ENCODE assay signal across 8 mouse cellular contexts in the genomic region with DNA sequence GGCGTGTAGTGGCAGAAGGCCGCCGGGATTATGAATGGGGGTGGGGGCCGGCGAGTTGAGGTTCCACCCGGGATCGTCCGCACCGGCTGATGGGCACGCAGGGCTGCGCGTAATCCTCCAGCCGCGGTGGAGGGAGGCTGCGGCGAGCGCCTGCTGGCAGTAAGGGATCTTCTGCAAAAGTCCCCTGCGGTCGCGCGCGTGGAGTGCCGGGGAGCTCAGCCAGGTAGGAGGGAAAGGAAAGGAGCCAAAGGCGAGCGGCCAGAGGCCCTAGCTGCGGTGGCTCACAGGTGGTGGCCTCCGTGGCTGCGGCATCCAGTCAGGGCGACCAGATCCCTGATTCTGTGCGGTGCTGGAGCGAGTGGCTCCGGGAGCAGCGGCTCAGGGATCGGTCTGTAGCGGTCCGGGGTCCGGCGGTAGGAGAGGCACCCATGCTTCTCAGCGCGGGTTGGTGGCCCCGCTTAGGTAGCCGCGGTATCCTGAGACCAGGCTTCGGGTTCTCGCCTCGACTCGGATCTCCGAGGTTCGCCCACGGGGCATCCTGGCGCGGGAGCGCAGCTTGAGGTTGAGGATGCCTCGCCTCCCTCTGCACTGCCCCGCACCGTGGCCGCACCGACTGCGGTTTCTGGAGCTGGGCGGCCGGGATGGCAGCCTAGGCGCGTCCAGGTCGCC. TPM values are rescaled to one million over a fixed set of nuclear protein-coding genes. Genes with fewer than 3 reads are reported as not detected.
DNase-seq lines count a peak whose midpoint lies in the region; ATAC-seq and TF ChIP-seq lines count a peak whose summit lies in the region.

No protein-coding gene starts in this region.

- no peaks in the 10 kb centered on the region for H3K9me3 ChIP-seq in embryonic facial prominence, embryonic 14.5 days (ENCODE audit: control insufficient read depth, low read length)
- no peaks in the 10 kb centered on the region for H3K9me3 ChIP-seq in hindbrain, postnatal 0 days (ENCODE audit: low read length)
- H3K9me3 ChIP-seq in limb, embryonic 15.5 days, result no peaks in the 10 kb centered on the region

- peak overlapping the region; percentile 98 for H3K4me2 ChIP-seq in embryonic facial prominence, embryonic 14.5 days (ENCODE audit: low read depth, low read length)
- peak overlapping the region; percentile 86 for H3K4me2 ChIP-seq in hindbrain, postnatal 0 days (ENCODE audit: low read depth, low read length)
- peak overlapping the region; percentile 91 for H3K4me2 ChIP-seq in limb, embryonic 15.5 days

- peak overlapping the region; percentile 49 for H3K4me3 ChIP-seq in gastrocnemius, adult 2 months
- peak overlapping the region; percentile 57 for H3K4me3 ChIP-seq in embryonic facial prominence, embryonic 14.5 days (ENCODE audit: low read depth, low read length)
- H3K4me3 ChIP-seq in hindbrain, postnatal 0 days (ENCODE audit: low read length), result peak overlapping the region; percentile 50
- peak overlapping the region; percentile 46 for H3K4me3 ChIP-seq in limb, embryonic 15.5 days
- peak overlapping the region; percentile 54 for H3K4me3 ChIP-seq in olfactory bulb, adult 2 months (ENCODE audit: insufficient read depth, low read depth, low read length)

- TF ChIP-seq CTCF in gastrocnemius, adult 2 months (IDR thresholded peaks at IDR 0.05), result no peak
- no peak for TF ChIP-seq CTCF in hindbrain, postnatal 0 days (IDR thresholded peaks at IDR 0.05; ENCODE audit: low read depth)
- TF ChIP-seq CTCF in olfactory bulb, adult 2 months (IDR thresholded peaks at IDR 0.05; ENCODE audit: insufficient read depth, low read depth, low read length), result no peak

- under 1% methylated on average over 42 of the region's 64 CpGs for WGBS in embryonic facial prominence, embryonic 14.5 days
- under 1% methylated on average over 63 of the region's 64 CpGs for WGBS in hindbrain, postnatal 0 days
- WGBS in limb, embryonic 15.5 days, result under 1% methylated on average over 64 of the region's 64 CpGs
- WGBS in olfactory bulb, adult 2 months, result under 1% methylated on average over 64 of the region's 64 CpGs

- intact Hi-C loops in gastrocnemius, adult 2 months (cut with DNase I), result no loop called here

- peak; percentile 11 for DNase-seq in gastrocnemius, adult 2 months
- DNase-seq in gastrocnemius, adult 18-20 months (ENCODE audit: low spot score), result no peak
- DNase-seq in adrenal gland, postnatal 14 days, result peak; percentile 27
- peak; percentile 8 for DNase-seq in embryonic facial prominence, embryonic 14.5 days (ENCODE audit: low spot score)
- peak; percentile 50 for DNase-seq in hindbrain, postnatal 0 days (ENCODE audit: low spot score)
- DNase-seq in T-cell, adult 2 months (ENCODE audit: low spot score), result no peak

- no peak overlapping the region for H3K27ac ChIP-seq in gastrocnemius, adult 2 months
- H3K27ac ChIP-seq in embryonic facial prominence, embryonic 14.5 days (replicated peaks; ENCODE audit: low read depth, low read length), result no peak overlapping the region
- peak overlapping the region; percentile 62; the same call in 1 of the 2 replicates for H3K27ac ChIP-seq in hindbrain, postnatal 0 days
- no peak overlapping the region for H3K27ac ChIP-seq in limb, embryonic 15.5 days
- no peak overlapping the region for H3K27ac ChIP-seq in olfactory bulb, adult 2 months (ENCODE audit: insufficient read depth, low read depth, low read length)

- peaks cover 45% of the 10 kb centered on the region for H3K27me3 ChIP-seq in embryonic facial prominence, embryonic 14.5 days (replicated peaks; ENCODE audit: control insufficient read depth, insufficient read depth, low read length)
- no peaks in the 10 kb centered on the region for H3K27me3 ChIP-seq in hindbrain, postnatal 0 days (ENCODE audit: insufficient read depth, low read length)
- peaks cover 45% of the 10 kb centered on the region for H3K27me3 ChIP-seq in limb, embryonic 15.5 days

- peak overlapping the region; percentile 60 for H3K9ac ChIP-seq in embryonic facial prominence, embryonic 14.5 days (ENCODE audit: low read depth, low read length)
- H3K9ac ChIP-seq in hindbrain, postnatal 0 days (replicated peaks; ENCODE audit: low read length), result peak overlapping the region; percentile 45
- H3K9ac ChIP-seq in limb, embryonic 15.5 days, result peak overlapping the region; percentile 21; the same call in 1 of the 2 replicates

- H3K4me1 ChIP-seq in embryonic facial prominence, embryonic 14.5 days (ENCODE audit: control insufficient read depth, insufficient read depth, low read length), result no peaks in the 10 kb centered on the region
- 0 out of 2 replicates have a peak, but pooled peaks cover 2% of the 10 kb centered on the region for H3K4me1 ChIP-seq in hindbrain, postnatal 0 days (ENCODE audit: insufficient read depth, low read length)
- peaks cover 13% of the 10 kb centered on the region for H3K4me1 ChIP-seq in limb, embryonic 15.5 days
- peaks cover 13% of the 10 kb centered on the region for H3K4me1 ChIP-seq in olfactory bulb, adult 2 months (ENCODE audit: control insufficient read depth, insufficient read depth, low read length)

- peak; percentile 55; the same call in 1 of the 2 replicates for ATAC-seq in embryonic facial prominence, embryonic 14.5 days (ENCODE audit: low read depth)
- ATAC-seq in hindbrain, postnatal 0 days, result peak; percentile 82
- ATAC-seq in limb, embryonic 15.5 days (ENCODE audit: insufficient number of reproducible peaks, low FRiP score, low TSS enrichment, low read depth), result no peak

- no peak for TF ChIP-seq POLR2A in olfactory bulb, adult 2 months (IDR thresholded peaks at IDR 0.05; ENCODE audit: insufficient read depth, low read depth, low read length)

- H3K36me3 ChIP-seq in embryonic facial prominence, embryonic 14.5 days (ENCODE audit: control insufficient read depth, insufficient read depth, low read length), result no peaks in the 10 kb centered on the region
- H3K36me3 ChIP-seq in hindbrain, postnatal 0 days (ENCODE audit: insufficient read depth, low read length), result no peaks in the 10 kb centered on the region
- no peaks in the 10 kb centered on the region for H3K36me3 ChIP-seq in limb, embryonic 15.5 days

RNA-seq across cellular contexts. Expression of a gene that starts 0.4 kb away (rescaled TPM):
- total RNA-seq in gastrocnemius, adult 2 months (2021), result 10 to 100 TPM; 59.9 to 62.5 TPM
- 100 to 1,000 TPM in 1 of 2 experiments, 10 to 100 TPM in 1; 74.5 to 102 TPM for total RNA-seq in gastrocnemius, adult 18-20 months (2021)
- total RNA-seq in adrenal gland, postnatal 14 days (2021), result 10.2 and 14.5 TPM in 2 replicates
- 19.1 and 19.4 TPM in 2 replicates for polyA plus RNA-seq in embryonic facial prominence, embryonic 14.5 days (2014; fragmentation: Nextera tagmentation; extraction: Ambion mirVana)
- 62.5 and 64.7 TPM in 2 replicates for total RNA-seq in hindbrain, postnatal 0 days (2014; rRNA removed)
- polyA plus RNA-seq in hindbrain, postnatal 0 days (2015; fragmentation: Nextera tagmentation; extraction: Ambion mirVana), result 46.2 and 46.8 TPM in 2 replicates
- 20.1 and 25.3 TPM in 2 replicates for polyA plus RNA-seq in limb, embryonic 15.5 days (2015; fragmentation: Nextera tagmentation; extraction: Ambion mirVana)
- polyA plus RNA-seq in olfactory bulb, adult 2 months (2012; ENCODE audit: insufficient read depth, insufficient read length, low replicate concordance, missing spikeins), result not detected in 2 replicates

Comparison
In these comparisons a context has a peak if more than half of its experiments do, and no peak if none do; other contexts are left out.
1. DNase-seq: peak in gastrocnemius, adult 2 months (single experiment), adrenal gland, postnatal 14 days (single experiment), embryonic facial prominence, embryonic 14.5 days (single experiment) and hindbrain, postnatal 0 days (single experiment); none in gastrocnemius, adult 18-20 months (single experiment) and T-cell, adult 2 months (single experiment).
2. Peak in every context shown above with its lines, with median percentiles within 50 percentile points of each other: H3K4me3 ChIP-seq, H3K4me2 ChIP-seq and H3K9ac ChIP-seq.